Mouse (Mus musculus) testis, postnatal 14 days (tissue): ENCODE results near the gene Tbx5.
"Not testable (repeated sequence)": the region's sequence is repeated elsewhere in the genome, so short reads cannot be mapped to it uniquely, and the experiment has no call there.

Experiments
- DNase-seq: peaks from one replicate; pipeline ENCODE4 v3.0.0; 2021; ENCODE audit warnings: low spot score

The Tbx5 gene

DNA sequence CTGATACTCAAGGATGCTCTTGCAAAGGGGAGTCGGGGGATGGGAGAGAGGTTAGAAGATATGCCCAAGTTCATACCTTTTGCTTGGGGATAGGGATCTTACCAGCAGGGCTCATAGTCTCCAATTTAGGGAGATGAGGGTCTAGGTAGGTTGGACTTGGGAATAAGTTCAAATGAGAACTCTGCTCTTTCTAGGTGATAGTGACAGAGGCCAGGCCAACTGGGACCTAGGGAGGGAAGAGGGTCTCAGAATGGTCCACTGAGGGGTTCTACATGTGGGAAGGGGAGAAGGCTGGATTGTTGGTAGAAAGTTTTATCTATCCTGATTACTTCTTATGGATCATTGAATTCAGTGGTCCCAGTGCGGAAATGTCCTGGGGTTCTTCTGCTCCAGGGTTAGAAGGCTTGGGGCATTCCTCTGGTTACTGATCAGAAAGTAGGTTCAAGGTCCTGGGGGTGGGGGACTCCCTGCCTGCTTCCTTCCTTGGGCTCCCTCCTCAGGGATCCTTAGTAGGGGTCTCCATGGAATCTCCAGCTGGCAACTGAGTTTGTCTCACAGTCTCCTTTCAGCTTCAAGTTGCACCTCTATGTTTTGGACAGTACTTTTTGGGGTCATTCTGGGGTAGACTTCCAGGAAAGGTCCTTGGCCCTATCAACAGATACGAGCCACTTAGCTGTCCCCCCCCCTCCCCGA lies 10.4 kb downstream of the Tbx5 start:
- no peak for DNase-seq

GRCm38 (mm10) chr5:119843394-119843777 lies 10.9 kb downstream of the Tbx5 start:
- DNase-seq = no peak

- DNase-seq = no peak
These were observed 11.9 kb downstream of the Tbx5 start for GRCm38 (mm10) chr5:119844366-119844765.

- no peak for DNase-seq
These were observed 12.5 kb downstream of the Tbx5 start for GRCm38 (mm10) chr5:119844994-119845393.

DNA sequence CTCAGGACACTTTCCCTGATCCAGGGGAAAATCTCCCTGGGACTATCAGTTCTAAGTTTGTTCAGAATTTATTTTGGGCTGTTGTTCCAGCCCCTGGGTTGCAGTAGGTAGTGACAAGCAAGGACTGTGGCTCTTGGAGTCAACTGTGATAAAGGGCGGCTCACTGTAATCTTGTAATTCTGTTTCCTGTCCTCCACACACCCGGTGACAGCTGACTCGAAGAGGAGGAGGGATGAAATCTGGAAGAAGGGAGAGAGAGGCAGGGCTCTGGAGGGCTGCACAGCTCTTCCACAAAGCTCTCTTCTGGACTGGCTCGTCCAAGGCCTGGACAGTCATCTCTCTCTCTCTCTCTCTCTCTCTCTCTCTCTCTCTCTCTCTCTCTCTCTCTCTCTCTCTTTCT lies 24.6 kb downstream of the Tbx5 start:
- no peak for DNase-seq

- DNase-seq = no peak
These were observed 28.8 kb downstream of the Tbx5 start for GRCm38 (mm10) chr5:119861301-119861700.

GRCm38 (mm10) chr5:119862431-119862830 lies 30.0 kb downstream of the Tbx5 start:
- no peak for DNase-seq

- no peak for DNase-seq
These were observed 34.1 kb downstream of the Tbx5 start for GRCm38 (mm10) chr5:119866277-119867235.

DNA sequence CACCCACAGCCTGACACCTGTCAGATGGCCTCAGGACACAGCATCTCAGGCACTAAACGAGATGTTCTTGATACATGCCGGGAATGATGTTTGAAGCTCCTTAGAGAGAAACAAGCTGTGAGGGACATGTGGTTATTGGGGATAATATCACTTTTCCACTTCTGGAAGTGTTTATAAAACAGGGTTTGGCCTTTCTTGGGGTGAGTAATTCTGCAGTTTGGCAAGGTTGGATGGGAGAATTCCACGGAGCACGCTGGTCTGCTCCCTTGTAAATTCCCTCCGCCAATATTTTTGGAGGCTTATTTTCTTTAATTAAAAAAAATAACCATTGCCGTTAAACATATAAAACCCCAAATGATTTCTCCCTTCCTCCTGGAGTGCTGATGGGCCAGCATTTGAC lies 35.5 kb downstream of the Tbx5 start:
- DNase-seq = no peak

- no peak for DNase-seq
These were observed 43.0 kb downstream of the Tbx5 start for GRCm38 (mm10) chr5:119875421-119875820.

- peak; percentile 25 for DNase-seq
These were observed 44.7 kb downstream of the Tbx5 start for GRCm38 (mm10) chr5:119877185-119877584.

GRCm38 (mm10) chr5:119885595-119885994 lies 53.1 kb downstream of the Tbx5 start:
- DNase-seq = no peak

GRCm38 (mm10) chr5:119887381-119887780 lies 54.9 kb downstream of the Tbx5 start:
- DNase-seq = no peak

DNA sequence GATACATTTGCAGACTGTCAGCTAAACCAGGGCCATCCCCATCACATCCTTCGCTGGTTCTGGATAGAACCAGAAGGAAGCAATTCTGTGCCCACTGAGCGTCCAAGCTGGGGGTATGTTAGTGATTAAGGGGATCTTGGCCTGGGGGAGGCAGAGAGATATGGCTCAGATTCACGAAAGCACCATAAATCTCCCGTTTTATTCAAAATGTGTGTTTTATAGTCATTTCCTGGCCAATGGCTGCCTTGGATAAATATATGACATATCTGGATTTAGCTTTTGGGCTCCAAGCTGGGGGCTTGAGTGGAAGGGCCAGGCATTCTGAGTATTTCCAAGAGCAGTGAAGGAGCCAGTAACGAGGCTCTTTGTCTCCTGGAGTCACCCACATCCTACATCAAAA lies 59.5 kb downstream of the Tbx5 start:
- DNase-seq = no peak

DNA sequence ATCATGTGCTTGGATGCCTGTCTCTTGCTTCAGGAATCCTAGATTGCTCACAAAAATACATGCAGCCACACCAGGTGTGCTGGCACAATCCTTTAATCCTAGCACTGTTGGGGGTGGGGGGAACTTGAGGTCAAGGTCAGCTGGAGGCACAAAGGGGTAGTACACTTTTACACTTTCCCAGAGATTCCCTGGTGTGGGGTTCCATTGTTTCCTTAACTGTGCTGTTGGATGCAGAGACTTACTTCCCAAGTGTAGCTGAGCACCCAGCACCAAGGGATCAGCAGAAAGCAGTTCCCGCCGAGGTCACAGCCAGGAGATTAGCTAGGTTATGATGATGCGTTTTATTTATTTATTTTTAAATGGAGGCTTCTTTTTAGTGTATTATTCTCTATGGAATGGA lies 60.6 kb downstream of the Tbx5 start:
- no peak for DNase-seq

DNA sequence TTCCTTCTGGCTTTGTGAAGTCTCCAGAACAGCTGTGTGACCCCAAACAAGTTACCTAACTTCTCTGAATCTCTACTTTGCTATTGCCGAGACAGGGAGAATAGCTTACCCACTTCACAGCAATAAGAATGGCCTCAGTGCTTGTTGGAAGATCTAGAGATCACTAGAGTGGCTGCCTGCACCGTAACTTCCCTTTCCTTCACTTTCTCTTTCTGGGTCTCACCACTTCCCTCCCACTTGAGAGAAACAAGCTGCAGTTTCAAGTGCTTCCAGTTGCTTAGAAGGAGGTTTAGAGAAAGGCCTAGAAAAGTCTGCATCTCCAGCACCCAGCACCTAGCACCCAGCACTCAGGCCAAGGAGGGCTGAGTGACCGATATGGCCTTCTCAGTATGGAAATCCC lies 64.1 kb downstream of the Tbx5 start:
- DNase-seq = no peak

DNA sequence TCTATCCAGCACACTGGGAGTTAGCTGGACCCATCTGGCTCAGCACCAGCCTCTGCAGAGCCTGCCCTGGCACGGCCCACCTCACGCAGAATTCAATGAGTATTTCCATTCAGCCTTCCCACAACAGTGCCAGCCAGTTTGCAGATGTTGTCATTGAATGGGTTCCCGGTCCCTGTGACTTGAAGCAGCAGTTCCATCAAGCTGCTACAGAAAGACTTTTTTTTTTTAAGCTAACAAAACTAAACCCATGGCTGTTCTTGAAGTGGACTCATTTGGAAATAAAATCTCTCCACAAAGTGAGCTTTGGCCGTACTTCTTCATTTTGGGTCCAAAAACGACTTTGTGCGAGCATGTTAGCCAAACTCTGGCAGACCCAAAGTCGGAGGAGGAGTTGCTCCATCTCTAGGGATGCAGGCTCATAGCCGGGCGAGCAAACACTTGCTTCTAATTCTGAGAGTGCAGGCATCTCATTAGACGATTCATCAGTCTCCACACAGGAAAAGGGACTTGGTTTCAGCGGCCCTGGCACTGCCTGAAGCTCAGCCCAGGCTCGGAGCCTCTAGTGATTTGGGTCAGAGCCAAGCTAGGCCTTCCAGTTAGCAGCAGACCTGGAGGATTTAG lies 84.2 kb downstream of the Tbx5 start:
- DNase-seq = no peak

DNA sequence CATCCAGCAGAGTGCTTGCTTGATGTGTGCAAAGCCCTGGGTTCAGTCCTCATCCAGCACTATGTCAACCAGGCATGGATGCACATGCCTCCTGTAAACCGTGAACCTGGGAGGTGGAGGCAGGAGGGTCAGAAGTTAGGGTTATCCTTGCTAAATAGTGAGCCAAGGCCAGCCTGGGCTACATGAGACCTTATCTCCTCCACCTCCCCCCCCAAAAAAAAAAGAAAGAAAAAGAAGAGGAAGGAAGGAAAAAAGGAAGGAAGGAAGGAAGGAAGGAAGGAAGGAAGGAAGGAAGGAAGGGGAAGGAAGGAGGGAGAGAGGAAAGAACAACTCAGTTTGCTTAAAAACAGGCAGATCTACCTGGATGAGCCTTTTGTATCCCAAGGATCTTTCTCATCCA lies 85.9 kb downstream of the Tbx5 start:
- not testable (repeated sequence) for DNase-seq

GRCm38 (mm10) chr5:119920941-119921340 lies 88.5 kb downstream of the Tbx5 start:
- no peak for DNase-seq

DNA sequence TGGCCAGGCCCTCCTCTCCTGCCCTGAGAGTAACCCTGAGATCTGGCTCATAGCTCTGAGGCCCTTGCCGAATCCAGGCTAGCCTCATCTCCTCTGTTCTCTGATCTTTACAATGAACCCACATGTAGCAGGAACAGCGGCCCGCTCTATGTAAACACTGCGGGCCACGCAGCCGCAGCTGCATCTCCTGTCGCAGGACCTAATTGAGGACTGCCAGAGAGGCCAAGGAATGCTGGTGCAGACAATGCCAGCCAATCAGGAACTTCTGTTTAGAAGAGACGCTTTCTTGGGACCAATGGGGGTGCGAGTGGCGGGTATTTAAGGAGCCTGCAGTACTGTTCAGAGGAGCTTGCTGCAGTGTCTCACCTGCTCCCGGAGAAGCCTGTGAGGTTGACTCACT lies 89.8 kb downstream of the Tbx5 start:
- no peak for DNase-seq
